Mouse (Mus musculus) MEL (cell line): ENCODE measurements around the gene Atp5e. TPM values are rescaled to one million over a fixed set of nuclear protein-coding genes. Genes with fewer than 3 reads are reported as not detected.

Experiments used
- DNase-seq: peaks from one replicate; pipeline ENCODE4 v3.0.0; 2011; ENCODE audit warnings: low read depth, low spot score
- H3K27ac ChIP-seq: 2 replicates; pipeline ENCODE4 v1.5.1; 2012; ENCODE audit warnings: low read depth, mild to moderate bottlenecking, control low read depth, low read length, moderate library complexity; ENCODE audit not compliant: control insufficient read depth
- H3K27me3 ChIP-seq, 2 experiments: fragments of 150-350 bp in 1 of 2; sonication (generic) in 1 of 2; 2 replicates each; pipeline ENCODE4 v1.6.1; 2012; ENCODE audit warnings: low read length in 2 of 2, mild to moderate bottlenecking in 2 of 2, improper control_type of control experiment in 1 of 2, moderate library complexity in 1 of 2; ENCODE audit not compliant: insufficient read depth in 2 of 2, control insufficient read depth in 1 of 2
- H3K36me3 ChIP-seq, 2 experiments: 2 replicates each; pipeline ENCODE4 v1.6.1; 2012 to 2014; ENCODE audit warnings: low read length in 2 of 2, improper control_type of control experiment in 1 of 2, inconsistent platforms in 1 of 2, mild to moderate bottlenecking in 1 of 2; ENCODE audit not compliant: insufficient read depth in 2 of 2, control insufficient read depth in 1 of 2
- H3K4me1 ChIP-seq, 2 experiments: fragments of 150-350 bp in 1 of 2; sonication (generic) in 1 of 2; 2 replicates each; pipeline ENCODE4 v1.6.1; 2012; ENCODE audit warnings: low read length in 2 of 2, improper control_type of control experiment in 1 of 2, mild to moderate bottlenecking in 1 of 2; ENCODE audit not compliant: insufficient read depth in 2 of 2, control insufficient read depth in 1 of 2
- H3K4me3 ChIP-seq, 2 experiments: fragments of 150-350 bp in 1 of 2; sonication (generic) in 1 of 2; 2 replicates each; pipeline ENCODE4 v1.5.1; 2012; ENCODE audit warnings: low read depth in 2 of 2, low read length in 2 of 2, mild to moderate bottlenecking in 2 of 2, moderate library complexity in 2 of 2, control low read depth in 1 of 2, improper control_type of control experiment in 1 of 2; ENCODE audit not compliant: control insufficient read depth in 1 of 2, insufficient read depth in 1 of 2
- H3K79me2 ChIP-seq: 2 replicates; pipeline ENCODE4 v1.6.1; 2012; ENCODE audit warnings: mild to moderate bottlenecking, low read length, moderate library complexity; ENCODE audit not compliant: control insufficient read depth, poor library complexity, insufficient read depth
- H3K9ac ChIP-seq: 2 replicates; pipeline ENCODE4 v1.6.1; 2012; ENCODE audit warnings: low read depth, mild to moderate bottlenecking, control low read depth, low read length, moderate library complexity; ENCODE audit not compliant: control insufficient read depth, poor library complexity, severe bottlenecking
- H3K9me3 ChIP-seq: fragments of 150-350 bp; sonication (generic); replicated peaks from 2 replicates; pipeline ENCODE4 v1.6.1; 2012; ENCODE audit warnings: mild to moderate bottlenecking, low read length, improper control_type of control experiment, moderate library complexity; ENCODE audit not compliant: insufficient read depth
- CHD1 ChIP-seq: IDR thresholded peaks from 2 replicates; pipeline ENCODE4 v1.6.1; 2012; ENCODE audit warnings: low read depth, mild to moderate bottlenecking, inconsistent platforms, low read length, improper control_type of control experiment
- ETS1 ChIP-seq: IDR thresholded peaks from 2 replicates; pipeline ENCODE4 v1.6.1; 2012; ENCODE audit warnings: low read depth, mild to moderate bottlenecking, inconsistent platforms, low read length, improper control_type of control experiment, moderate library complexity
- GABPA ChIP-seq: IDR thresholded peaks from 2 replicates; pipeline ENCODE4 v1.6.1; 2012; ENCODE audit warnings: low read depth, mild to moderate bottlenecking, inconsistent platforms, low read length, improper control_type of control experiment, moderate library complexity
- JUND ChIP-seq: IDR thresholded peaks from 2 replicates; pipeline ENCODE4 v1.6.1; 2011; ENCODE audit warnings: low read depth, mild to moderate bottlenecking, improper control_type of control experiment, low read length
- MAX ChIP-seq: IDR thresholded peaks from 2 replicates; pipeline ENCODE4 v1.6.1; 2011; ENCODE audit warnings: low read length, improper control_type of control experiment
- MEF2A ChIP-seq: IDR thresholded peaks from 2 replicates; pipeline ENCODE4 v1.6.1; 2014; ENCODE audit warnings: low read depth, mild to moderate bottlenecking, inconsistent platforms, low read length, improper control_type of control experiment; ENCODE audit not compliant: poor library complexity, insufficient replicate concordance, severe bottlenecking; ENCODE audit errors: extremely low read depth
- MXI1 ChIP-seq: IDR thresholded peaks from 2 replicates; pipeline ENCODE4 v1.6.1; 2011; ENCODE audit warnings: mild to moderate bottlenecking, low read depth, low read length, improper control_type of control experiment
- MYC ChIP-seq: IDR thresholded peaks from 2 replicates; pipeline ENCODE4 v1.6.1; 2011; ENCODE audit warnings: low read depth, mild to moderate bottlenecking, low read length, improper control_type of control experiment, moderate library complexity
- NRF1 ChIP-seq: IDR thresholded peaks from 2 replicates; pipeline ENCODE4 v1.6.1; 2014; ENCODE audit warnings: low read depth, mild to moderate bottlenecking, inconsistent platforms, low read length, improper control_type of control experiment, moderate library complexity; ENCODE audit not compliant: poor library complexity, insufficient read depth, severe bottlenecking
- RAD21 ChIP-seq: IDR thresholded peaks from 2 replicates; pipeline ENCODE4 v1.6.1; 2011; ENCODE audit warnings: mild to moderate bottlenecking, low read depth, low read length, improper control_type of control experiment
- SIN3A ChIP-seq: IDR thresholded peaks from 2 replicates; pipeline ENCODE4 v1.6.1; 2012; ENCODE audit warnings: low read length, improper control_type of control experiment, inconsistent platforms
- TBP ChIP-seq: IDR thresholded peaks from 2 replicates; pipeline ENCODE4 v1.8.0; 2011; ENCODE audit warnings: low read depth, low read length, improper control_type of control experiment
- TCF12 ChIP-seq: IDR thresholded peaks from 2 replicates; pipeline ENCODE4 v1.6.1; 2014; ENCODE audit warnings: low read depth, mild to moderate bottlenecking, inconsistent platforms, low read length, improper control_type of control experiment, moderate library complexity
- polyA plus RNA-seq, 2 experiments: library from polyadenylated mRNA; stranded (reverse) in 1 of 2; unstranded in 1 of 2; fragments of >175 nt in 1 of 2; fragments of >200 nt in 1 of 2; gene quantifications; 2 replicates each; pipeline versions ENCODE4 v1.2.1 to v1.2.4; 2012; ENCODE audit warnings: low replicate concordance in 2 of 2, low read depth in 1 of 2; ENCODE audit not compliant: insufficient read length in 2 of 2, insufficient read depth in 1 of 2, missing spikeins in 1 of 2
- total RNA-seq: library from RNA; depleted of rRNA; stranded (reverse); fragments of 300-350 nt; gene quantifications from 2 replicates; pipeline ENCODE4 v1.2.3, GENCODE M21; 2012

Atp5e gene
- total and polyA plus RNA-seq, 3 experiments = 225 to 561 TPM; not detected in 1

- TF ChIP-seq TBP (peak; percentile 78), TCF12 (peak; percentile 96)
These were observed 10.2 kb downstream of the Atp5e start (continued) for GRCm38 (mm10) chr2:174453681-174454080.

GRCm38 (mm10) chr2:174450353-174450752, 13.6 kb downstream of the Atp5e start, which contains the start of gene Tubb1:
TSS of gene Tubb1 (plus strand) at chr2:174450695.
- H3K27me3 ChIP-seq = no peaks in the 10 kb centered on the region
- peaks cover 0 to 18% of the 10 kb centered on the region in 2 experiments; a peak in 2 of 4 replicates for H3K36me3 ChIP-seq
- no peak for TF ChIP-seq RAD21
- TF ChIP-seq TCF12 = no peak
- 0 out of 2 replicates have a peak, but pooled peaks have one; percentile 12 for TF ChIP-seq SIN3A
- TF ChIP-seq JUND = no peak
- peak; percentile 22; the same call in 1 of the 2 replicates for TF ChIP-seq ETS1
- TF ChIP-seq, all 39 proteins: peak for 2
- H3K27ac ChIP-seq = no peak within 1 kb of the TSS
- no peaks in the 10 kb centered on the region for H3K9me3 ChIP-seq
- peaks cover 11 to 33% of the 10 kb centered on the region in 2 experiments for H3K4me1 ChIP-seq
- DNase-seq = peak; percentile 67
- no peaks in the 10 kb centered on the region for H3K79me2 ChIP-seq
- H3K9ac ChIP-seq = no peak within 1 kb of the TSS
- H3K4me3 ChIP-seq = no peak within 1 kb of the TSS; a peak in 1 of 4 replicates

- H3K27ac ChIP-seq = no peak overlapping the region
- TF ChIP-seq MXI1 (no peak), MAX (no peak), MEF2A (no peak), CHD1 (no peak), NRF1 (no peak), MYC (no peak), SIN3A (no peak)
- H3K79me2 ChIP-seq = no peaks in the 10 kb centered on the region
- H3K27me3 ChIP-seq = no peaks in the 10 kb centered on the region
- H3K4me3 ChIP-seq = no peak overlapping the region
- peaks cover 0 to 12% of the 10 kb centered on the region in 2 experiments; a peak in 2 of 4 replicates for H3K36me3 ChIP-seq
- no peak for DNase-seq
- H3K4me1 ChIP-seq = peaks cover 10 to 26% of the 10 kb centered on the region in 2 experiments
- H3K9me3 ChIP-seq = no peaks in the 10 kb centered on the region
- no peak overlapping the region for H3K9ac ChIP-seq
These were observed 15.5 kb downstream of the Atp5e start for GRCm38 (mm10) chr2:174448405-174448804.

GRCm38 (mm10) chr2:174446905-174447304, 17.0 kb downstream of the Atp5e start:
- Histone ChIP-seq H3K4me3 (no peak overlapping the region), H3K4me1 (peaks cover 3 to 18% of the 10 kb centered on the region in 2 experiments), H3K27ac (no peak overlapping the region), H3K79me2 (no peaks in the 10 kb centered on the region), H3K36me3 (no peaks in the 10 kb centered on the region; a peak in 2 of 4 replicates), H3K9me3 (no peaks in the 10 kb centered on the region), H3K27me3 (no peaks in the 10 kb centered on the region), H3K9ac (no peak overlapping the region)
- no peak for DNase-seq
- no peak for TF ChIP-seq GABPA
